Mouse (Mus musculus) embryonic facial prominence, embryonic 13.5 days (tissue): ENCODE data around the gene Bag3. TPM values are rescaled to one million over a fixed set of nuclear protein-coding genes. Genes with fewer than 3 reads are reported as not detected.

Source experiments
- ATAC-seq: fragments of 200-750 bp; cut with Nextera tagmentation; 2 replicates; pipeline ENCODE4 v1.8.0; 2017; ENCODE audit warnings: low read depth; ENCODE audit not compliant: insufficient number of reproducible peaks, insufficient read depth, low FRiP score, low TSS enrichment
- H3K27ac ChIP-seq: fragments of 300-500 bp; sonication (generic); 2 replicates; pipeline ENCODE4 v1.5.1; 2015; ENCODE audit warnings: moderate library complexity, mild to moderate bottlenecking, inconsistent platforms
- H3K27me3 ChIP-seq: fragments of 300-500 bp; sonication (generic); 2 replicates; pipeline ENCODE4 v1.6.1; 2015; ENCODE audit warnings: mild to moderate bottlenecking, inconsistent platforms
- H3K36me3 ChIP-seq: fragments of 300-500 bp; sonication (generic); 2 replicates; pipeline ENCODE4 v1.6.1; 2015; ENCODE audit warnings: mild to moderate bottlenecking, inconsistent platforms
- H3K4me1 ChIP-seq: fragments of 300-500 bp; sonication (generic); 2 replicates; pipeline ENCODE4 v1.6.1; 2015; ENCODE audit warnings: inconsistent platforms
- H3K4me2 ChIP-seq: fragments of 300-500 bp; sonication (generic); 2 replicates; pipeline ENCODE4 v1.6.1; 2015; ENCODE audit warnings: moderate library complexity, mild to moderate bottlenecking, inconsistent platforms
- H3K4me3 ChIP-seq: fragments of 300-500 bp; sonication (generic); 2 replicates; pipeline ENCODE4 v1.5.1; 2015; ENCODE audit warnings: mild to moderate bottlenecking, inconsistent platforms
- H3K9ac ChIP-seq: fragments of 300-500 bp; sonication (generic); 2 replicates; pipeline ENCODE4 v1.6.1; 2015; ENCODE audit warnings: mild to moderate bottlenecking, inconsistent platforms
- H3K9me3 ChIP-seq: fragments of 300-500 bp; sonication (generic); 2 replicates; pipeline ENCODE4 v1.6.1; 2016; ENCODE audit warnings: inconsistent platforms
- WGBS: fragments of 180-500 bp; shearing (Covaris S2); methylation state at CpG from one replicate; pipeline ENCODE4 v1.1.7; 2015; ENCODE audit warnings: mixed read lengths; 5-methylcytosine and 5-hydroxymethylcytosine counted together
- polyA plus RNA-seq: library from polyadenylated mRNA; unstranded; fragments of >200 nt; fragmentation: Nextera tagmentation; extraction: Ambion mirVana; gene quantifications from 2 replicates; pipeline ENCODE4 v1.2.1, GENCODE M21; 2015

Gene Bag3
- polyA plus RNA-seq, 1 experiment from 2014 or later, result 14.4 TPM

GRCm38 (mm10) chr7:128538769-128539168, 15.4 kb downstream of the Bag3 start:
- no peaks in the 10 kb centered on the region for H3K9me3 ChIP-seq
- H3K27ac ChIP-seq, result no peak overlapping the region
- 79% methylated on average over 5 of the region's 5 CpGs for WGBS

GRCm38 (mm10) chr7:128540111-128540510, 16.7 kb downstream of the Bag3 start:
- H3K36me3 ChIP-seq, result peaks cover 46% of the 10 kb centered on the region
- no peaks in the 10 kb centered on the region for H3K27me3 ChIP-seq
- no peak overlapping the region for H3K4me3 ChIP-seq
- H3K4me1 ChIP-seq, result peaks cover 24% of the 10 kb centered on the region
- H3K27ac ChIP-seq, result no peak overlapping the region
- ATAC-seq, result no peak
- WGBS, result 96% methylated on average over 13 of the region's 13 CpGs
- no peaks in the 10 kb centered on the region for H3K9me3 ChIP-seq
- H3K4me2 ChIP-seq, result no peak overlapping the region
- no peak overlapping the region for H3K9ac ChIP-seq

More at GRCm38 (mm10) chr7:128538769-128539168, 15.4 kb downstream of the Bag3 start:
- H3K4me2 ChIP-seq, result no peak overlapping the region
- no peak overlapping the region for H3K4me3 ChIP-seq
- no peak for ATAC-seq
- H3K27me3 ChIP-seq, result no peaks in the 10 kb centered on the region
- no peak overlapping the region for H3K9ac ChIP-seq
- peaks cover 28% of the 10 kb centered on the region for H3K4me1 ChIP-seq
- peaks cover 36% of the 10 kb centered on the region for H3K36me3 ChIP-seq

- Histone ChIP-seq H3K27ac (no peak overlapping the region; the same call in 1 of the 2 replicates), H3K4me2 (no peak overlapping the region), H3K27me3 (no peaks in the 10 kb centered on the region), H3K4me3 (no peak overlapping the region), H3K4me1 (peaks cover 22% of the 10 kb centered on the region), H3K36me3 (peaks cover 52% of the 10 kb centered on the region), H3K9me3 (no peaks in the 10 kb centered on the region), H3K9ac (no peak overlapping the region)
- ATAC-seq, result no peak
- 81% methylated on average over 16 of the region's 16 CpGs for WGBS
These were observed 17.3 kb downstream of the Bag3 start for GRCm38 (mm10) chr7:128540734-128541133.

GRCm38 (mm10) chr7:128541186-128541585, 17.8 kb downstream of the Bag3 start:
- WGBS, result 68% methylated on average over 9 of the region's 9 CpGs
- H3K27ac ChIP-seq, result no peak overlapping the region; the same call in 1 of the 2 replicates
- H3K4me2 ChIP-seq, result no peak overlapping the region
- peaks cover 56% of the 10 kb centered on the region for H3K36me3 ChIP-seq
- no peak overlapping the region for H3K4me3 ChIP-seq
- ATAC-seq, result no peak
- no peaks in the 10 kb centered on the region for H3K9me3 ChIP-seq
- peaks cover 22% of the 10 kb centered on the region for H3K4me1 ChIP-seq
- peak overlapping the region; percentile 44; the same call in 1 of the 2 replicates for H3K9ac ChIP-seq
- H3K27me3 ChIP-seq, result no peaks in the 10 kb centered on the region

GRCm38 (mm10) chr7:128541771-128542170, 18.4 kb downstream of the Bag3 start:
- no peak overlapping the region for H3K4me2 ChIP-seq
- ATAC-seq, result no peak
- H3K9ac ChIP-seq, result peak overlapping the region; percentile 44; the same call in 1 of the 2 replicates
- H3K27me3 ChIP-seq, result no peaks in the 10 kb centered on the region
- peaks cover 62% of the 10 kb centered on the region for H3K36me3 ChIP-seq
- H3K4me1 ChIP-seq, result peaks cover 22% of the 10 kb centered on the region
- WGBS, result 85% methylated on average over 17 of the region's 17 CpGs
- no peak overlapping the region for H3K27ac ChIP-seq
- no peaks in the 10 kb centered on the region for H3K9me3 ChIP-seq
- no peak overlapping the region for H3K4me3 ChIP-seq

- H3K4me3 ChIP-seq, result no peak overlapping the region
- H3K9me3 ChIP-seq, result no peaks in the 10 kb centered on the region
- 81% methylated on average over 4 of the region's 4 CpGs for WGBS
- ATAC-seq, result no peak
- no peak overlapping the region for H3K27ac ChIP-seq
- H3K27me3 ChIP-seq, result no peaks in the 10 kb centered on the region
- no peak overlapping the region for H3K9ac ChIP-seq
- peaks cover 68% of the 10 kb centered on the region for H3K36me3 ChIP-seq
- H3K4me2 ChIP-seq, result no peak overlapping the region
- peaks cover 22% of the 10 kb centered on the region for H3K4me1 ChIP-seq
These were observed 19.1 kb downstream of the Bag3 start for GRCm38 (mm10) chr7:128542488-128542887.

- Histone ChIP-seq H3K36me3 (peaks cover 76% of the 10 kb centered on the region), H3K9me3 (no peaks in the 10 kb centered on the region), H3K4me3 (no peak overlapping the region), H3K4me2 (no peak overlapping the region), H3K27me3 (no peaks in the 10 kb centered on the region), H3K27ac (no peak overlapping the region), H3K4me1 (peaks cover 20% of the 10 kb centered on the region), H3K9ac (no peak overlapping the region)
- 74% methylated on average over 14 of the region's 14 CpGs for WGBS
- ATAC-seq, result no peak
These were observed 19.9 kb downstream of the Bag3 start for GRCm38 (mm10) chr7:128543148-128543855.

GRCm38 (mm10) chr7:128543961-128544360, 20.5 kb downstream of the Bag3 start:
- no peak for ATAC-seq
- 89% methylated on average over 3 of the region's 3 CpGs for WGBS
- no peak overlapping the region for H3K9ac ChIP-seq
- H3K36me3 ChIP-seq, result peaks cover 81% of the 10 kb centered on the region
- no peak overlapping the region for H3K27ac ChIP-seq
- no peaks in the 10 kb centered on the region for H3K9me3 ChIP-seq
- H3K4me1 ChIP-seq, result peaks cover 13% of the 10 kb centered on the region
- H3K27me3 ChIP-seq, result no peaks in the 10 kb centered on the region
- no peak overlapping the region for H3K4me2 ChIP-seq
- no peak overlapping the region for H3K4me3 ChIP-seq

GRCm38 (mm10) chr7:128544566-128545262, 21.3 kb downstream of the Bag3 start:
- peaks cover 81% of the 10 kb centered on the region for H3K36me3 ChIP-seq
- H3K4me3 ChIP-seq, result no peak overlapping the region
- no peak for ATAC-seq

GRCm38 (mm10) chr7:128546031-128546430, 22.6 kb downstream of the Bag3 start:
- 93% methylated on average over 8 of the region's 8 CpGs for WGBS
- H3K9ac ChIP-seq, result no peak overlapping the region

More at GRCm38 (mm10) chr7:128544566-128545262, 21.3 kb downstream of the Bag3 start:
- Histone ChIP-seq H3K27me3 (no peaks in the 10 kb centered on the region), H3K27ac (no peak overlapping the region), H3K4me1 (peaks cover 16% of the 10 kb centered on the region), H3K9me3 (no peaks in the 10 kb centered on the region), H3K9ac (no peak overlapping the region), H3K4me2 (no peak overlapping the region)
- WGBS, result 78% methylated on average over 7 of the region's 7 CpGs

GRCm38 (mm10) chr7:128549137-128549536, 25.7 kb downstream of the Bag3 start:
- peaks cover 42% of the 10 kb centered on the region for H3K36me3 ChIP-seq
- H3K9ac ChIP-seq, result no peak overlapping the region
- no peak for ATAC-seq
- no peaks in the 10 kb centered on the region for H3K27me3 ChIP-seq
- 53% methylated on average over 4 of the region's 4 CpGs for WGBS
- H3K4me1 ChIP-seq, result peaks cover 28% of the 10 kb centered on the region
- no peak overlapping the region for H3K4me3 ChIP-seq
- no peaks in the 10 kb centered on the region for H3K9me3 ChIP-seq
- H3K27ac ChIP-seq, result no peak overlapping the region
- H3K4me2 ChIP-seq, result no peak overlapping the region

More at GRCm38 (mm10) chr7:128546031-128546430, 22.6 kb downstream of the Bag3 start:
- Histone ChIP-seq H3K4me3 (no peak overlapping the region), H3K4me1 (peaks cover 27% of the 10 kb centered on the region), H3K27me3 (no peaks in the 10 kb centered on the region), H3K4me2 (no peak overlapping the region), H3K9me3 (no peaks in the 10 kb centered on the region), H3K36me3 (peaks cover 72% of the 10 kb centered on the region), H3K27ac (no peak overlapping the region)
- no peak for ATAC-seq
